Mouse (Mus musculus) frontal cortex, postnatal 14 days (tissue): ENCODE results near the gene Tbc1d24.

Experiments
- DNase-seq, 2 experiments: peaks; one replicate each; pipeline ENCODE4 v3.0.0; 2022; ENCODE audit warnings: low spot score in 2 of 2

The Tbc1d24 gene

DNA sequence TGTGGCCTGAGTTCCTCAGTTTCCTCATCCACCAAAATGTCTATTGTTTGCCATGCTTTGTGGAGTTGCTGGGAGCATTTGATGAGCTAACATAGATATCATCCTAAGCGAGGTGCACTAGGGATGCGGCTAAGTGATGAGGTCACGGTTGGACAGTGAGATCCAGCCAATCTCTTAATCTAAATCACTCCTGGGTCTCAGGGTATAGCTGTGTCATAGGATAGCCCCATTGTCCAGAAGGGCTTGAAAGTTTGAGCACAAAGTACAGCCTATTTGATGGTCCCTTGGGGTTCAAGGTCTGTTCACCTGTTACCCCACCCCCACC is 4.5 kb upstream of the Tbc1d24 start:
- DNase-seq, result no peak

DNA sequence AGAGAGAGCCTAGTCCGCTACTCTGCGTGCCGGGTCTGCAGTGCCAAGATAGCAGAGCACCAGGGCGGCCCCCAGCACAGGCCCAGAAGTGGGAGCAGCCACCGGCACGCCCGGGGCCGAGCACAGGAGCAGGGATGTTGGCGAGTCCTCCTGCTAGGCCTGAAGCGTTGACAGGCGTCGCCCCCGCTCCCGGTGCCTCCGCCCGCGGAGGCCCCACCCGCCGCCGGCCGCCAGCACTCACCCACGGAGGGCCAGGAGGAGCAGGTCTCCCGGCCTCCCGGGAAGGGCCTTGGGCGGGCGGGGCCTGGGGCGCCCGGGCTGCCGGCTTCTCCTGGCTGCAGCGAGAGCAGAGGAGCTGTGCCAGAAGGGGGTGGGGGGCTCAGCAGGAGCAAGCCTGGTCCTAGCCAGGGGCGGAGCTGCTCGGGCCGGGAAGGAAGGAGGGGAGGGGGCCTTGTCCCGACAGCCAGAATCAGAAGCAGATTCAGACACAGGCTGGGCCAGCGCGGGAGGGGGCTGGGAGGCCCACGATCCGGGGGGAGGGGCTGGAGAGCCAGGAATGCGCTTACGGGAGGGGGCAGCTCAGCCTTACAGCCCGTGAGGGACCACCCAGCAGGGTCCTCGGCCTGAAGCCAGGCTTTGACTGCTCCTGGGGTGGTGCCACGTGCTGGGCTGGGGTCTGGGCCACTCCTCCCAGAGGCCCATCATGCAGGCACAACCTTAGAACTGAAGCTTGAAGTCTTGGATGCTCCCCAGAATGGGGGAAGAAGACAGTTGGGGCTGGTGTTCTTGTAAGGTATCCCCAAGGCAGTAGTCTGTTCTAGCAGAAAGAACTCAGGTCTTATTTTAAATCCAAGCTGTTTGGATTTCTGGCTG is 3.9 kb upstream of the Tbc1d24 start, which contains the start of gene Ntn3:
TSS of gene Ntn3 (minus strand) at position 489 of the 873 bp plus-strand sequence.
- DNase-seq, result peak; percentile 45 to 53

DNA sequence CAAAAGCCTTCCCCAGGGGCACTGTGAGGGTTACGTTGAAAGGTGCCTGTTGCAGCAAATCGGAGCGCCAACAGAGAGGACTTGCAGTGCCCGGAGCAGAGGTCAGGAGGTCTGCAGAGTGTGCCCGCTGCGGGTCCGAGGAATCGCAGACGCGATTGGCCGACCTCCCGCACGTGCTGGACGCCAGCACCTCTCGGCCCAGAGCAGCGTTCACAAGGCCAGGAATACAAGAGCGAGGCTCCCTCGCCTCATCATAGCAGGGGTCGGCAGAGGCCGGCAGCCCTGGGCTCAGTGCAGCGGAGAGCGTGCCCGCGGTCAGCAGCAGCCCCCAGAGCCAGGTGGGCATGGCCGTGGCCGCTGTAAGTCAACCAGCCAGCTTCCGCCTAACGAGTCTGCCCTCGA is 3.3 kb upstream of the Tbc1d24 start:
- peak in 1 of 2 experiments; percentile 40 for DNase-seq

DNA sequence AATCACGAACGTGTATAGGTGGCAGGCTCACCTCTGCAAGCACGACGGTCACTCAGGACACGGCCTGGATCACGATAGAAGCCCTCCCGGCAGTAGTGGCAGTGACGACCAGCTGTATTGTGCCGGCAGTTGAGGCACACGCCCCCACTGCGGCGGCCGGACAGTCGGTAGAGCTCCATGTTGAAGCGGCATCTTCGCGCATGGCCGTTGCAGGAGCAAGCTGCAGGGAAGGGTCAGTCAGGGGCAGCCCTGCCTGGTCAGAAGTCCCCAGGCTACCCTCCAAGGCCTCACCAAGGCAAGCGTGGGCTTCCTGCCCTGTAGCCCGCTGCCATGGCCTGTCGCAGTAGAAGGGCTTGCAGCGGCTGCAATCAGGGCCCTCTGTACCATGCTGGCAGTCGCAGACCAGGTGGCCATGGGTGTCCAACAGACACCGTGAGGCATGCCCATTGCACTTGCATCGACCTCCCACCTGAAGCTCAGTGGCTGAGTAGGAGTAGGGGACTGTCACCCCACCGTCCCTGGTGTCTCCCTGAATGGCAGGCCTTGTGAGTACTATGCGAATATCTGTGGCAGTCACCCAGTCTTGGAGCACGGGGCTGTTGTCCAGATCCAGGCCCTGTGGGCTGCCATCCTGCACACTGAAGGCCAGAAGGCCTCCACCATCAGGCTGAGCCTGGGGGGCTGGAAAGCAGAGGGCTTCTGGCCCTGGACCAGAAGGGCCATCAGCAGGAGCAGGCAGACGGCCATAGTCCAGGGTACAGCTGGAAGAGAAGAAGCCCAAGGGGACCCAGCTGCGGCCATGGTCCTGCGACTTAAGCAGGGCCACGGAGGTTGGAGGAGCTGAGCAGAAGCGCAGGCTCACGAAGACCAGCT is 2.6 kb upstream of the Tbc1d24 start:
- peak in 1 of 2 experiments; percentile 25 for DNase-seq

DNA sequence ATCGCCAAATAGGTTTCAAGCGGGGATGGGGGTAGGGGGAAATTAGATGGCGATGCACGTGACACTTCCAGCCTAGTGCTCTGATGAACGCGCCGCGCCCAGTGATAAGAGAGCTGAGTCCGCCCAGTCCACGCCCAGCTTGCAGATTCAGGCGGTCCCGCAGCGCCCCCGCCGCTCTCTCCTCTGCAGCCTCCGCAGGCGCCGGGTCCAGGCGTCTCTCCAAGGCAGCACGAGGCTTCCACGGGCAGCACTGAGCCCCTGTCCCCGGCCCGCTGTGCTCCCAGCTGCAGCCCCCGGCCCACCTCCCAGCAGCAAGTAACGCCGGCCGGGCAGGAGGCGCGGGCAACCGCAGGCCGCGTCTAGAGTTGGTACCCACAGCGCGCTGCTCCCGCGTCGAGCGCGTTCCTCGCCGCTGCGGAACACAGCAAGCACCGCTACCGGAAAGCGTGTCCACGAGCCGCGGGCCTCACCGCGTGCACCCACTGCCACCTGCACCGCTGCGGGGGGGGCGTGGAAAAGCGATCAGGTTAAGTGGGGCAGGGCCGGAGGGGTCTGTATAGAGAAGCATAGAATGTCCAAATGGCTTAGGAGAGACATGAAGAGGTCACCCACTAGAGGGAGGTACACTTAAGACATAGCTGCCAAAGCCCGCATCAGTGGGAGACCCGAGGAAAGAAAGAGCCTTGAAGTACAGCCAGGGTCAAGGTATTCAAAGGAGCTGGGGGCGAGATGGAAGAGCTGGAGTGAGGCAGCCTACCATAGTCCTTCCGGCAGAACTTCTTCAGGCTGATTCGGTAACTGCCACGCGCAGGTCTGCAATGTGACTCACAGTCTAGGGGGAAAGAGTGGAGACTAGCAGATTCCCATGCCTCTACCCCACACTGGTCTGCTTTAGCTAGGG is 1.3 kb upstream of the Tbc1d24 start:
- peak; percentile 58 to 64 for DNase-seq

DNA sequence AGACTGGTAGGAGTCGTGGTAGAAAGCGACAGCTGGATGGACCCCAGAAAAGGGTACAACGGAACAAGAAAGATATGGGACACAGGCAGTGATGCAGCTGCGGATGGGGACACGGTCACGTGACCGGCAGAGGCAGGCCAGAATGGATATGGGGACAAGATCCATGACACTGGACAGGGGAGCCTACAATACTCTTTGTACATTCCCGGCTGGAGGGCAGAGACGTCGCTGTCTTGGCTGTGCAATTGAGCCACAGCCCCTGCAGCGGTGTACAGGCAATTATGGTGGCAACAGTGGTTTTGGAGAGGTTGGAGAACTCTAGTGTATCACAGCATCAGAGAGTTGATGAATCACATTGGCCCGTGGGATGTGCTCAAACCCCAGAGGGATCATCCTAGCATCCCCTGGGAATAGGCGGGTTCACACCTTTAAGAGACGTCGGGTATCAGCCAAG is 573 bp upstream of the Tbc1d24 start:
- DNase-seq, result peak in 1 of 2 experiments; percentile 55

DNA sequence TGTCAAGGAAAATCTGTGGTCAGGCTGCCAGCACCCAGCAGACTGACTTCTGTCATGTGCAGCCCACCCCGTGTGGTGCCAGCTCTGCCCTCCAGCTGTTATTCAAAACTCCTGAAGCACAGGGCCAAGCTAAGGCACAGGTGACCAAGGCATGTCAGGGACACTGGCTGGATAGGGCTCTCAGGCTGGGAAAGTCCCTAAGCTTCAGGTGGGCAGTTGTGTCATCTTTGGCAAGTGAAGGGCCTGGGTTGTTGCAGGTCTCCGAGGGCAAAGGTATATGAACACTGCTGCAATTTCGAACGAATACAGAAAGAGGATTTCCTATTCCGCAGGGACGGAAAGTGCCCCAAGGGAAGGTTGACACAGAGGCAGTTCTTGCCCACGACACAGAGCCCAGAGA is 516 bp downstream of the Tbc1d24 start:
- no peak for DNase-seq

DNA sequence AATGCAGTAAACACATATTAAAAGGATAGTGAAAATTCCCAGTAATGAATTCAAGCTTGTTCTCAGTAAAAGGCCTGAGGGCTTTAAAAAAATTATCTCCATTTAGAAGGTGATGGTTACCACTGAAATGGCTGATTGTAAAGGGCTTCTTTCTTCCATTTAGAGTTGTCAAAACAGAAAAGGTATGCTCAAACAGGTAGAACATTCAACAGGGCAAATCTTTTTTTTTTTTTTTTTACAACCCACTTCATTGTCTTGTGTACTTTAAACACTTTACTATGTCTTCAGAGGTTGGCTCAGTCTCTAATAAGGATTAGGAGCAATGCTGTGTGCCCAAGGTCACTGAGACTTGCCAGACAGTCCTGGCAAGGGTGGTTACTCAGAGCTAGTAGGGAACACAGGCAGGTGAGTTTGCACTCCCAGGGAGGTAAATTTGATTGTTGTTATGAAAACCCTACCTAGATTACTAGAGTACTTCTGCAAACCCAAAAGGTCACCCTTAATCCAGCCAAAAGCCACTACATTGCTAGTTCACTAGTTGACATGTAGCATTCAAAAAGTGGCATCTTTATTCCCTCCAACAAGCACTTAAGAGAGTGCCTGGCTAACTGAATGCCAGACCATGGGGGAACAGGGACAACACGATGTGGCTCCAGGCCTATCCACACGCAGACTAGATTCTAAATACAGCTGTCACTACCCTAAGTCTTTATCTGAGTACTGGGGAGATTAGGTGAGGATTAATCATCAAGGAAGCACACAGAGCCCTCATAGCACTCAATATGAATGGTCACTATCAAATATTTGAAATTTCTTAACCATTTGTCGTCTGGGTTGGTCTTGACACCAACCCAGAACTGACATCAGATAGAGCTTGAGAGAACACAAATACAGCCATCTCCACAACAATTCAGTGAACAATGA is 1.5 kb downstream of the Tbc1d24 start:
- no peak for DNase-seq

DNA sequence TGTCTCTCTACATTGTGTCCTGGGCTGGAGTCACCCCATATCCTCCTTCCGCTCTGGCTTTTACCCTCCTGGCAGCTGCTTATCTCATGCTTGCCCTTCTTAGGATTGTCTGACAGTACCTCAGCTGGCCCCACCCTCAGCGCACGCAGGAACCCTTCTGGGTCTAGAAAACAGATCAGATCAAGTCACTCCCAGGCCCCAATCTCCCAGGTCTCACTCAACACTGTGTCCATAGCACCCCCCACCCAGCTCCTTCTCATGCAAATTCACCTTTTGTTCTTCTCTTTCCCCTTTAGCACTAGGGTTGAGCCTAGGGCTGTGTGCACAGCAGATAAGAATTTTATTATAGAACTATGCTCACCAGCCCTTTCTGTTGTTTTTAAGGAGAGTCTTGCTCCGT is 2.3 kb downstream of the Tbc1d24 start:
- no peak for DNase-seq

DNA sequence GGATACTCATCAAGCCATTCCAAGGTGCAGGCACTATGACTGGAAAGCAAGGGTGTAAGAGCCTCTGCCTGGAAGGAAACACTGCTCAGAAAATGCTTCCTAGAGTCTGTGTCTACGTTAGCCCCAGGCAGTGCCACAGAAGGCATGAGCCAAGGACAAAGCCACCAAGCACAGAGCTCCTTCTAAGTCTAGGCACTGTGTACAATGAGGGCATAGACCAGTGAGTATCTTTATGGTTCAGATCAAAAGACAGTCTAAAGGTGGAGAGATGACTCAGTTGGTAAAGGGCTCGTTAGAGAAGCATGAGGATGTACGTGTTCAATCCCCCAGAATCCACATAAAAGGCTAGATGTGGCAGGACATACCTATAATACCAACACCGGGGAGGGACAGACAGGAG is 4.3 kb downstream of the Tbc1d24 start:
- DNase-seq, result no peak

DNA sequence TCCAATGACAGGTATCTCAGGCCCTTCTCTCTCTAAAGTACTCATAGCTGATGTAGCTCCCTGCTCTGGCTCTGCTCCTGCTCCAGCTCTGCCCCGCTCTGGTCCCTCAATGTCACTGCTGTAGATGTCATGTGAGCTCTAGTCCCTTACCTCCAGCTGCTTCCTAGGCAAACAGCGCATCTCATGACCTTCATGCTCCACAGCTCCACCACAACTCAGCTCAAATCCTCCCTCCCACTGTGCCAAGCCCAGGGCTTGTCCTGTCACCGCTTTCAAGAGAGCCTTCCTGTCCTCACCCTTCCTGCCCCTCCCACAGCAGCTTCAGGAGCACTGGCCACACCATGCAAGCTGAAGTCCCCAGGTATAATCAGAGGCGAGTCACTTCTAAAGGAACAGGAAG is 5.6 kb downstream of the Tbc1d24 start:
- DNase-seq, result no peak

DNA sequence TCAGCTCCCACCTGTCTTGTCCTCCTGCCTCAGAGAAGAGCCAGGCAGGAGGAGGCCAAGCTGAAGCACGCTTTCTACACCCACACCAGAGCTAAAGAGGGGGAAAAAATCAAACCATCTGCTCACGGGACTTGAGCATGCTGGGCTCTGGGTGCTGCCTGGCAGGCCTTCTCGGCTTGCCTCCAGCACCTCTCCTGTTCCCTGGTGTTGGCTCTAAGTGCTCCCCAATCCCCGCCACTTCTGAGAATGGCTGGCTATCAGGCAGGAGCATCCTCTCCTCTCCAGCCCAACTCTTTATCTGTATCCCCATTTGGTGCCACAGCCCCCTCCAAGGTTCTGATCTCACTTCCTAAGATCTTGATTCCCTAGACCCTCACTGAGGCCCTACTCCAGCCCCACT is 6.1 kb downstream of the Tbc1d24 start:
- peak; percentile 29 to 51 for DNase-seq

DNA sequence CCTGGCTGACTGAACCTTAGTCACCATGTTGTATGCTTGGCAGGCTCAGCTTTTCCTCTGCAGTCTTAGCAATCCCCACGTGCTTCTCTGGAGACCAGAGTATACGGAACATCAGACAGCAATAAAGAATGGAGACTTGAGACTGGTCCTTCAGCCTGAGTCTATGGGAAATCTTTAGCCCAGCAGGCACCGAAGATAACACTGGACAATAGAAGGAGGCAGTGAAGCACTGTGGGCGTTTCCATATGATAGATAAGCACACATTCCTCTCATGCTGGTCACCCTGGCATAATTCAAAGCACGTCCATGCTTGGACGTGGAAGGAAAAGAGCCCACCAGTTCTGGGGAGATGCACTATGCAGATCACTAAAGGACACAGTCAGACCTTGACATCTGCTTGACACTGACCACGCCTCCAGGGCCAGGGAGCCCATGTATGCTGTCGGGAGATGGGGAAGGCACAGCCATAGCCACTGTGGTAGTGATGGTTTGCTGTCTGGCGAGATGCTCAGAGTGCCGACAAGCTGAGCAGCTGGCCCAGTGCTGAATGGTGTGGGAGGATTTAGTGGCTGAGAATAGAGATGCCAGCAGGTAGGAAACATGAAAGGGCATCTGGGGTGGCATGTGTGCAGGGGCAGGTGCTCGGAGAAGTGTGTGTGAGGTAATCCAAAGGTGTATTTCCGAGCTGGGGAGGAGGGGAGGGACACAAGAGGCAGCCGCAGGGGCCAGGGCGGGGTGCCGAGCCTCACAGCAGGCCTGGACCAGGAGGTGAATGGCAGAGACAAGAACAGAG is 8.1 kb downstream of the Tbc1d24 start:
- no peak for DNase-seq

DNA sequence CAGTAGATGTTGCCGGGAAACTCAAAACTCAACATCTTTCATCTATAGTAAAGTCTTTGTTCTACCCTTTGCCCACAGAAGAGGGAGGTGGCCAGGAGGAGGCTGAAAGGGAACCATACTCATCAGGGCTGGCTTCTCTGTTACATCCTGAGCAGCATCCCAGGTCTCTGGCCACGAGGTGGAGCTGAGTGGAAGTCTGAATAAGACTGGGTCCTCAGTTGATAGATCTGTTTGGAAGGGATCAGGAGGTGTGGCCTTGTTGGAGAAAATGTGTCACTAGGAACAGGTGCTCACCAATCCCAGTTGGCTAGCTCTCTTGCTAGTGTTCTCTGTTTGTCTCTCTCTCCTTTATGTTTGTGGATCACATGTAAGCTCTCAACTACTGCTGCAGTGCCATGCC is 10.0 kb downstream of the Tbc1d24 start:
- DNase-seq, result no peak

DNA sequence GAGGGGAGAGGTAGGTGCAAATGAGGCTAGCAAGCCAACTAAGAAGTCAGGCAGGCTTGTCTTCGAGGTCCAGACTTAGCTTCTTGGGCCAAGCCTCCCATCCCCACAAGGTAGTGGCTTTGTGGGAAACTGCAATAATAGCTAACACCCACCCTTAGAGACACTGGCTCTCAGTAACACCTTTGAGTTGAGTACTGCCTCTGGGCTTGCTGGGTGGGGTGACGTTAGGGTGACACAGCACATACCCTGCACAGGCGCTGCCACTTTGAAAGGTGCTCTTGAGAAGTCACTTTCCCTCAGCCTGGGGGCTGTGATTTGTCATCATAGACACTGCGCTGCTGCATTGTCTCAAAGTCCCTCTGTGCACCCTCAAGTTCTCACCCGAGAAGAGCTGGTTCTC is 11.6 kb downstream of the Tbc1d24 start:
- no peak for DNase-seq

DNA sequence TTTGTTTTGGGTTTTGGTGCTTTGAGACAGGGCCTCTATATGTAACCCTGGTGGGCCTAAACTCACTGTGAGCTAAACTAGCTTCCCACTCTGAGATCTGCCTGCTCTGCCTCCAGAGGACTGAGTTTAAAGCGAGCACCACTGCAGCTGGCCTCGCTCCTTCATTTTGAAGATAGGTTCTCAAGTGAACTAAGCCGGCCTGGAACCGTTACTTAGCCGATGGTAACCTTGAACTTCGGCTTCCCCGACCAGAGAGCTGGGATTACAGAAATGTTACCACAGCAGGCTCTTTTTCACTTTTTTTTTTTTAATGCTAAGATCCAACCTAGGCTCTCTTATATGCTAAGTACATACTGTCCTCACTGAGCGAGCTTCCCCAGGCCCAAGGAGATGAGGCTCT is 12.1 kb downstream of the Tbc1d24 start:
- no peak for DNase-seq

DNA sequence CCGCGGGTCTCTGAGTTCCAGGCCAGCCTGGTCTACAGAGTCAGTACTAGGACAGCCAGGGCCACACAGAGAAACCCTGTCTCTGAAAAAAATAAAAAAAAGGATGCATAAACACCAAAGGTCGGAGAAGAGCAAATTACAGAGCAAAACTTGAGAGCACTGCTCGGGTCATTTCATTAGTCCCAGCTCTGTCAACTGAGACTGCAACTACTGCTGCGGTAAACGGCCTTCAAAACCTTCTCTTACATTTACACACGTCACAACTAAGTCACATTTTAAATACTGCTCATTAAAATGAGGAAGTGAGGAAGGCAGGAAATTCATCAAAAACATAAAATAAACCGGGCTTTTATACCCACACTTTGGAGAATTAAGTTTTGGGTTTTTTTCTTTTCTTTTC is 12.5 kb downstream of the Tbc1d24 start:
- DNase-seq, result no peak

DNA sequence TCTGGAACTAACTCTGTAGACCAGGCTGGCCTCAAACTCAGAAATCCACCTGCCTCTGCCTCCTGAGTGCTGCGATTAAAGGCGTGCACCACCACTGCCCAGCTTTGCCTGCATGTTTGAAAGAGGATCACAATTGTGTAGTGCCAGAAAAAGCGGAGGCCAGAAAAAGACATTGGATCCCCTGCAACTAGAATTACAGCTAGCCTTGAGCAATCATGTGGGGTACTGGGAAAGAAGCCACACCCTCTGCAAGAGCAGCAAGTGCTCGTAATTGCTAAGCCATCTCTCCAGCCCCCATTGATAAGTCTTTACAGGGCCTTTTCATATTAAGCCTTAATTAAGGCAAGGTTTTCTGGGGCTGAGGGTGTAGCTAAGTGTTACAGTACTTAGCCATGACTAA is 13.9 kb downstream of the Tbc1d24 start:
- no peak for DNase-seq

DNA sequence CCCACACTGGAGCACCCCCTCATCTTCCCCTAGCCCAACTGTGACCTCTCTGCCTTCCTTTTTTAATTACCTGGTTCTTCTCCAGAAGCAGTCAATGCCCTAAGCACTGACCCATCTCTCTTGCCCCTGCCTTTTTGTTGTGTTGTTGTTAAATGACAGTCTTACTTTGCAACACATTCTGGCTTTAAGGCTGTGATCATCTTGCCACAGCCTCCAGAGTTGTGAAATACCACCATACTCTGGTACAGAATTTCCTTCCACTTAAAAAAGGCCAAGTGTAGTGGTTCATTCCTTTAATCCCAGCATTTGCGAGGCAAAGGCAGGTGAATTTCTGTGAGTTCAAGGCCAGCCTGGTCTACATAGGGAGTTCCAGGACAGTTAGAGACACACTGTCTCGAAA is 14.4 kb downstream of the Tbc1d24 start:
- no peak for DNase-seq

DNA sequence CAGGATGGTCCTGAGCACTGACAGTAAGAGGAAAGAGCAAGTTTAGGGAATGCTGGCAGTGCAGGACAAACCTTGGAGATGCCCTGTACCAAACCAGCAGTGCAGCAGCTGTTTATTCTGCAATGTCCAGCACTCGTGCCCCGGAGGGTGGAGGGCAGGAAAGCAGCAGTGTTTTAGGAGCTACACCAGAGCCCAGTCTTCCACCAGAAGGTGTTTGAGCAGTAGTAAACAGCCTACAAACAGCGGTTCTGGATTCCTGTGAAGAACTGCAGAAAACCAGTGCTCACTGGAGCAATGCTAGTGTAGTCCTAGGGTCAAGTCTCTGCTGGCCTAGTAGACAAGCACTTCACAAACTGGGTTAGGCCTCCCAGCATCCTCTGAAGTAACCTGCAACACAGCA is 31.1 kb downstream of the Tbc1d24 start:
- no peak for DNase-seq
